ENCODE assay signal across 8 mouse cellular contexts in the genomic region with DNA sequence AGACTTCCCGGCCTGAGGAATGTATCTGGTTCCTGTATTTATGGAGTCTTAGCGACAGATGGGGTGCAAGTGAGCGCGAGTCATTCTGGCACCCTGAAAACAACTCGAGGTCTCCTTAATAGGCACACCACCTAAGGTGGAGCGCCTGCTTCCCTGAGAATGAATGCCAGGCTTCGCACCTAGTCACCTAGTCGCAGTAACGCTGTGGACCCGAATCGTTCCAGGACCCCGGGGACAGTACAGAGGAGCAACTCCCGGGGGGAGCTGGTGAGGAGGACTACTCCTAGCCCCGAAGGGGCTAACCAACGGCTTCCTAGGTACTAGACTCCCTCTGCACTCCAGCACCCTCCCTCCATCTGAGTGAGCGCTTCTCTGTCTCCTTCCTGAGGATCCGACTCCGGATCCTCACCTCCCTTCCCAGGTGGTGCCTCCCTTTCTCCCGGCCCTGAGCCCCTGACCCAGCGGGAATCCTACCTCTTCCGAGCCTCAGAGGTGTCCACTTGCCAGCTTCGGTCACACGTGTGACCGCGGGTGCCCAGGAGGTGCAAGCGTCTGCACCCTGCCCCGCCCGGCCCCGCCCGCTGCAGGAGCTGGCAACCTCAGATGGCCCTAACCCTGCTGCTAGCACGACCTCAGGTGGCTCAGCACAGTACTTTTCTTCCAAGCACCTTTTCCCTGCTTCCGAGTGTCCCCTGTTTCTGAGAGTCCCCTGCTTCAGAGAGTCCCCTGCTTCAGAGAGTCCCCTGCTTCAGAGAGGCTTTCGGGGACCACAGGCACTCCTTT. TPM values are rescaled to one million over a fixed set of nuclear protein-coding genes. Genes with fewer than 3 reads are reported as not detected.
DNase-seq lines count a peak whose midpoint lies in the region; ATAC-seq and TF ChIP-seq lines count a peak whose summit lies in the region.

A gene (minus strand): TSS at position 771 of the 783 bp plus-strand sequence.

- H3K4me3 ChIP-seq in lung, embryonic 16.5 days (ENCODE audit: low read length) = peak within 1 kb of the TSS; percentile 12; the same call in 1 of the 2 replicates
- H3K4me3 ChIP-seq in forebrain, embryonic 13.5 days = peak within 1 kb of the TSS; percentile 13
- H3K4me3 ChIP-seq in small intestine, adult 2 months (ENCODE audit: low read depth, low read length) = peak within 1 kb of the TSS; percentile 73

- peak; percentile 47; the same call in 1 of the 2 replicates for TF ChIP-seq CTCF in small intestine, adult 2 months (IDR thresholded peaks at IDR 0.05; ENCODE audit: extremely low read depth, insufficient read length, insufficient replicate concordance, low read depth, low read length)

- ATAC-seq in lung, embryonic 16.5 days (ENCODE audit: low read depth) = 0 out of 2 replicates have a peak, but pooled peaks have one; percentile 15
- ATAC-seq in forebrain, embryonic 13.5 days = no peak

- peak within 1 kb of the TSS; percentile 26 for H3K4me2 ChIP-seq in lung, embryonic 16.5 days (ENCODE audit: low read depth, low read length)
- H3K4me2 ChIP-seq in forebrain, embryonic 13.5 days = peak within 1 kb of the TSS; percentile 39

- peaks cover 32% of the 10 kb centered on the region for H3K27me3 ChIP-seq in lung, embryonic 16.5 days (ENCODE audit: control insufficient read depth, insufficient read depth, low read depth, low read length)
- peaks cover 31% of the 10 kb centered on the region for H3K27me3 ChIP-seq in forebrain, embryonic 13.5 days
- H3K27me3 ChIP-seq in small intestine, adult 2 months (ENCODE audit: control insufficient read depth, insufficient read depth, low read length) = no peaks in the 10 kb centered on the region

- no peaks in the 10 kb centered on the region for H3K4me1 ChIP-seq in lung, embryonic 16.5 days (replicated peaks; ENCODE audit: control insufficient read depth, insufficient read depth, low read length)
- peaks cover 3% of the 10 kb centered on the region; the same call in 1 of the 2 replicates for H3K4me1 ChIP-seq in forebrain, embryonic 13.5 days
- H3K4me1 ChIP-seq in small intestine, adult 2 months (ENCODE audit: control insufficient read depth, insufficient read depth, insufficient read length, low read length) = peaks cover 10% of the 10 kb centered on the region; the same call in 1 of the 2 replicates

- H3K27ac ChIP-seq in lung, embryonic 16.5 days (ENCODE audit: low read length) = no peak within 1 kb of the TSS
- H3K27ac ChIP-seq in forebrain, embryonic 13.5 days = no peak within 1 kb of the TSS
- peak within 1 kb of the TSS; percentile 96 for H3K27ac ChIP-seq in small intestine, adult 2 months (ENCODE audit: insufficient read depth, low read depth, low read length)

- no peak for TF ChIP-seq POLR2A in small intestine, adult 2 months (IDR thresholded peaks at IDR 0.05; ENCODE audit: low read depth, low read length)

- no peaks in the 10 kb centered on the region for H3K36me3 ChIP-seq in lung, embryonic 16.5 days (ENCODE audit: control insufficient read depth, insufficient read depth, low read length)
- no peaks in the 10 kb centered on the region for H3K36me3 ChIP-seq in forebrain, embryonic 13.5 days (ENCODE audit: poor library complexity, severe bottlenecking)
- H3K36me3 ChIP-seq in small intestine, adult 2 months (ENCODE audit: control insufficient read depth, insufficient read depth, low read length) = no peaks in the 10 kb centered on the region; the same call in 1 of the 2 replicates

- H3K9ac ChIP-seq in lung, embryonic 16.5 days (ENCODE audit: low read length) = no peak within 1 kb of the TSS
- H3K9ac ChIP-seq in forebrain, embryonic 13.5 days = 0 out of 2 replicates have a peak within 1 kb of the TSS, but pooled peaks have one; percentile 12

- no peaks in the 10 kb centered on the region for H3K9me3 ChIP-seq in lung, embryonic 16.5 days (ENCODE audit: control insufficient read depth, low read length)
- no peaks in the 10 kb centered on the region for H3K9me3 ChIP-seq in forebrain, embryonic 13.5 days (replicated peaks)

- no peak for DNase-seq in lung, postnatal 36 days
- DNase-seq in kidney, postnatal 10 days = peak; percentile 43
- no peak for DNase-seq in cerebellum, adult 9-10 months
- DNase-seq in natural killer cell, adult 2 months (ENCODE audit: low spot score in 2 of 2) = no peak
- no peak for DNase-seq in spleen, postnatal 10 days (ENCODE audit: low spot score in 2 of 2)

- 3% methylated on average over 33 of the region's 33 CpGs for WGBS in lung, embryonic 16.5 days
- 7% methylated on average over 33 of the region's 33 CpGs for WGBS in forebrain, embryonic 13.5 days
- 4% methylated on average over 33 of the region's 33 CpGs for WGBS in small intestine, adult 2 months

RNA-seq across cellular contexts. Expression of the gene that starts here (rescaled TPM):
- polyA plus RNA-seq in lung, embryonic 16.5 days (2015; fragmentation: Nextera tagmentation; extraction: Ambion mirVana) = 0.11 and 0.30 TPM in 2 replicates
- 0.14 TPM in 2 replicates for polyA plus RNA-seq in forebrain, embryonic 13.5 days (2015; fragmentation: Nextera tagmentation; extraction: Ambion mirVana)
- 179 and 335 TPM in 2 replicates for polyA plus RNA-seq in small intestine, adult 2 months (2012; rRNA removed)

Comparison
In these comparisons a context has a peak if more than half of its experiments do, and no peak if none do; other contexts are left out.
1. RNA of the gene that starts here (polyA plus RNA-seq): 179 to 335 TPM in small intestine, adult 2 months; 0.14 TPM in forebrain, embryonic 13.5 days and 0.11 to 0.30 TPM in lung, embryonic 16.5 days; every median in the first group is over 100 times any median in the second.
2. Peak in ATAC-seq, H3K4me3 ChIP-seq and H3K4me2 ChIP-seq in lung, embryonic 16.5 days; RNA of the gene not detected or under 1 TPM.
3. H3K4me3 ChIP-seq: peak in every context shown above with its lines; median percentile 73 in small intestine, adult 2 months; 13 in forebrain, embryonic 13.5 days; 12 in lung, embryonic 16.5 days.